Mouse (Mus musculus) adrenal gland, adult 2 months (tissue): ENCODE results near the gene Hao2. TPM values are rescaled to one million over a fixed set of nuclear protein-coding genes. Genes with fewer than 3 reads are reported as not detected.

ENCODE experiments used
- DNase-seq: peaks from one replicate; pipeline ENCODE4 v3.0.0; 2021
- long read RNA-seq: library from polyadenylated mRNA; stranded (forward); transcript quantifications from one replicate; pipeline ENCODE4 v2.0.0, GENCODE M21; 2021
- polyA plus RNA-seq: library from polyadenylated mRNA; depleted of rRNA; stranded (reverse); fragments of >200 nt; gene quantifications from 2 replicates; pipeline ENCODE4 v1.2.3, GENCODE M21; 2012; rRNA removed
- total RNA-seq, 2 experiments: library from RNA; stranded (reverse); gene quantifications; 2 replicates each; pipeline ENCODE4 v1.2.3; 2021

Hao2 gene
- total RNA-seq (100 to 1,000 TPM; 211 to 479 TPM), polyA plus RNA-seq (8.8 and 10.9 TPM in 2 replicates)
- long read RNA-seq, transcript Hao2-201 (9 exons, 2,049 nt) = major isoform, 131 of 933 reads
- long read RNA-seq, partial matches to known transcripts = 748 of 933 reads
- long read RNA-seq, other reads (novel, unspliced or antisense) = 54 of 933 reads

DNA sequence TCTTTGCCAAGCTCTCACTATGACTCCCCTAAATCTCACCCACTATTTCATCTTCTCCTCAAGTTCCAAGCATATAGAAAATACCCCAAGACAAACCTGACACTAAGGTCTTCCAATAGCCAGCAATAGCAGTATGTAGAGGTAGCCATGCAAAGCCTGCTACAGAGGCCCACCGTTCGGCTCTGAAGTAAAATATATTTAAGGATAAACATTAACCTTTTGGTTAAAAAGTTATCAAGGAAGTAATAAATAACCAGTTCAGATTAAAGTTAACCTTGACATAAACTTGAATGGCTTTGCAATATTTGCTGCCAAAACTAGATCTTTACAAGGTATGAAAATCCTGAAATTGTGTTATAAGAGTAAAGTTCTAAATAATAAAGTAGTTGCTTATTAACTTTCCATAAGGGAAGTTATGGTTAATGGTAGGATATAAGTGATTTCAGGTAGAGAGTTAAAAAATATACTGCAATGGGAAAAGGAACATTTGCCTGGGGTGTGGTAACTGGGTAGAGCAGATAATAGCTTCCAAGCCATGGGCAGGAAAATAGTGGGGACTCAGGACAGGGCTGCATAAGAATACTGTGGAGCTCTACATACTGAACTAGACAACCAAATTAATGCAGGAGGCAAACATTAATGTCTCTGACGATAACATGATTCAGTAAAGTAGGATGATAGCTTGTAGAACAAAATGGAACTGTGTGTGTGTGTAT lies at the start of gene Hao2:
Hao2 (minus strand) TSS at position 183 of the 716 bp plus-strand sequence.
- peak; percentile 35 for DNase-seq

DNA sequence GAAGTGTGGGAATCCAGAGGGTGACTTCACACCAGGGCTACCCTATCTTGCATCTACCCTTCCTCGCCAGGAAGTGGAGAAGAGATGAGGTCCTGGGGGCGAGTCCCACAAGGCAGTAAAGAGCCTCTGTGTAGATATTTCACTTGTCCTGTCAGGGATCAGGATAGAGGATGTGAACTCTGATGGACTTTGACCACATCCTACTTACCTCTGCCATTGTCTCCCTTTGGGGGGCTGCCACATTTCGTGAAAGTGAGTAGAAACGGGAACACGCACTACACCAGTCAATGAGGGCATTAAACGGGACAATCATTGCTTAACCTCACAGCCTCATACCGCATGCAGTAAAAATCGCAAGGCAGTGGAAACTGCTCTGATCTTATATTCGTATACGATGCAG lies 48.6 kb upstream of the Hao2 start:
- DNase-seq = no peak

DNA sequence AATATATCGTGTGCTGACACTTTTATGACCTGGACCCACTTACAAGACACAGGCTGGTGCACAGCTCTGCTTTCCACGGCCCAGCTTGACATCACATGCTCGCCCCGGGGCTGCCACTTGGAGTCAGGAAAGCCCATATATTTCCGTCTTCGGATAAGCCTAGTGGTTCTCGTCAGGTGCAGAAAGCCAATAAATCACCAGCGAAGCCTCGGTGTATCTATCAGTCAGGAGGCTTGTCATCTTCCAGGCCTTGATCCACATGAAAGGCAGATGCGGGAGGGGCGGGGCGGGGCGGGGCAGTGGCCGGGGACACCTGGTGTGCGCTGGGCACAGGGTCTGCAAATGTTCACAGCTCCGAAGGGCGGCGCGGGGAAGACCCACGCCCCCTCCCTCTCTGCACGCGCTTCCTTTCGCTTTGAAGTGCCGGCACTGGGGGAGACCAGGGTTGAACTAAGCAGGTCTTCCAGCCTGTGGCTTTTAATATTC lies 48.1 kb upstream of the Hao2 start:
- no peak for DNase-seq

DNA sequence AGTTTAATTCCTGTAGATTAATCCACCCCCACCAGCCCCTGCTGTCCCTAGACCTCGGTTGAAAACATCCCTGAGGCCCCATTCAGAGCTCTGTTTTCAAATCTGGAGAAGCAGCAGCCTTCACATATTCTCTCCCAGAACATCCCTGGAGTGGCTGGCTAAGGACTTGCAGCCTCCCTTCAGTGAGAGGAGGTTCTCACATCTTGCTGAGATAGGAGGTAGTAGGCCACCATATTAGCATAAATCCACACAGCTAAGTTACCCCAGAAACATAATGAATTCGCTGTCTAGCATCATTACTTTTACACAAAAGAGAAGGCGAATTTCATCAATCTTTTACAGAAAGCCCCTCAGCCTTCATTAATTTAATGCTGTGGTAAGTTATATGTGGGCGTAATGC lies 47.2 kb upstream of the Hao2 start:
- DNase-seq = no peak

DNA sequence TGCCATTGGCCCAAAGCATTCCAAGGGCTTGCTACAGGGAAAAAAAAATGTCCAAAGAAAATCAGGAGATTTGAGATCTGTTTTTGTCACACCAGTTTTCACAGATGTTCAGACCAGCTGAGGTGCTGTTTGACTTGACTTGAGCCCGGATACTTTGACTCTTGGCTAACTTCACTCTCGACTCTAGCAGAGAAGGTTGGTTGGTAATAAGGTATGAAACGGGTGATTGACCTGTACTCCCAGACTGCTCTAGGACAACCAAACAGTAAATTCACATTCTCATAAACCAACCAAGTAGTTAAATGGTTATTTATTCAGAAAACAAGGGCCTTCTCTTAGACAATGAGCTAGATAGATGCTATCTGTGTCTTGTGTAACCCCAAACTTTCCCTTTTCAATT lies 43.4 kb upstream of the Hao2 start:
- no peak for DNase-seq

DNA sequence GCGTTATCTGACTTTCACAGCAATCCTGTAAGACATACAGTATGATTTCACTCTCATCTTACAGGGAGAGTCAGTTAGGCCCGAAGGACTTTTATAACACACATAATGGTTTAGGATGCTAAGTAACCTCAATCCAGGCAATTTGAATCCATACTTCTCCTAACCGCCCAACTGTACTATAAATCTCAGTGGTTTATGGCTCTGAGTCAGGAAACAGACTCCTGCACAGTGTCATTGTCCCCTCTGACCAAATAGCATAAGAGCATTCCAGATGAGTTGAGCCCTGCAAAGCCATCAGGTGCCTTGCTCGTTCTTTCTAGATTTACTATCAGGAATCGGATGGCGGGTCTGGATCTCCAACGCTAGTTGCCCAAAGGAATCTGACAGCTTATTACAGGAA lies 41.6 kb upstream of the Hao2 start:
- no peak for DNase-seq

DNA sequence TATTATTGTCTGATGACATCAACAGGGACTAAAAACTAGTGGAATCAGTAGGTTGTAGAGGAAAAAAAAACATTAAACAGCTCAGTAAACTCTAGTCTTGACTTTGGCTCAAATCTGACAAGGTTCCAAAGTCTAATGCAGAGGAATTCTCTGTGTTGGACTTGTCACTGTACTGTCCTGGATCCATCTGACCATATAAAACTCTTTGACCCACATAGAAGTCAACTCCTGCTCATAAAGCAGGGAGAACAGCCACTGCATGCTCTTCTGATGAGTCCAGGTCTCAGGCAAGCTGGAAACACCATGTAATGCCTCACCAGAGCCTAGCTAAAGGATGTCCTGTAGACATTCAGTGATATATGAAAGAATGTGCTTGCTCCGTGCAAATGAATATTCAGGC lies 41.0 kb upstream of the Hao2 start:
- no peak for DNase-seq

DNA sequence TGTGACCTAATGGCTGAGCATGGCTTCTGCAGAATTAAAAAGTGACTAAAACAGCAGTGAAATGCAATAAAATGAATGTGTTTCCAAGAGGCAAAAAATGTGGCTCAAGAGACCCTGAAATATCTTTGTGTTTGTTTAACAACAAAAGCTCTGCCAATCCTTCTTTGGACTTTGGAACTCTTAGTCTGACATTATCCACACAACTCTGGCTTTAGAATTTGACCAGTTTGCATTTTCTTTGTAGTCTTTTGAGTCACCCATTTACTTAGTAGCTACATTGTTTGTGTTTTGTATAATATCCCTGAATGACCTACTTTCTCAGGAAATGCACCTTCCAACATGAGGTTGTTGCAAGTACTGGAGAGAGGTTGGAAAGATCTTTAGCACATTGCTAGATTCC lies 39.4 kb upstream of the Hao2 start:
- no peak for DNase-seq

DNA sequence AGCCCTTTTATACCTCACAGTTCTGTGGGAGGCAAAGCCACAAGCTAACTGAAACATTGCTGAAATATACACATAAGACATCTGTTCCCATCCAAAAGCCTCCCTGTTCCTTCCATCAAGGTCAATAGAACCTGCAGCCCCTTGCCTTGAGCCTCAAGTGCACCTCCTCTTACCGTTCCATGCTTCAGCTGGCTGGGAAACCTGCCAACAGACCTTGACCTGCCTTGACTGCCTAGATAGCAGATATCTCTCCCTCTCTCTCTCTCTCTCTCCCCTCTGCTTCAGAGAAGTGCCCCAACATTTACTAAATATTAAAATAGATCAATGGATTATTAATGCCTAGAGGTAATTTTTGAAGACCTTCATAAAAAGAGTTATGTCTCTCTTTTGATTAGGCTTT lies 38.8 kb upstream of the Hao2 start:
- peak; percentile 49 for DNase-seq

DNA sequence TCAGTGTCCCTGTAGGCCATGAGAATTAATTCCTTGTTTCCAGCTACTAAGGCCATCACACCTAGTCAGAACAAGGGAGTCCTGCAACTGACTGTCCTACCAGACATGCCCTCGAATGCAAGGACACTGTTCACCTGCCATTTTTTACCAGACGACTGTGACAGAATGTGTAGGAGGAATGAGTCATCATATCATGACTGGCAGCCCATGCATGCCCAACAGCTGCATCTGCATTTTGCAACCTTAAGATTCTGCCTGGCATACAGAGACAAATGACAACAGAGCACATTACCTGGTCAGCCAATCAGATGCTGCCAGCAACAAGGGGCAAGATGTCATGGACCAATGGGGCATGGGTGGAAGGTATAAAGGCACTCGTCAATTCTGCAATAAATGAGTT lies 27.4 kb upstream of the Hao2 start:
- DNase-seq = no peak

DNA sequence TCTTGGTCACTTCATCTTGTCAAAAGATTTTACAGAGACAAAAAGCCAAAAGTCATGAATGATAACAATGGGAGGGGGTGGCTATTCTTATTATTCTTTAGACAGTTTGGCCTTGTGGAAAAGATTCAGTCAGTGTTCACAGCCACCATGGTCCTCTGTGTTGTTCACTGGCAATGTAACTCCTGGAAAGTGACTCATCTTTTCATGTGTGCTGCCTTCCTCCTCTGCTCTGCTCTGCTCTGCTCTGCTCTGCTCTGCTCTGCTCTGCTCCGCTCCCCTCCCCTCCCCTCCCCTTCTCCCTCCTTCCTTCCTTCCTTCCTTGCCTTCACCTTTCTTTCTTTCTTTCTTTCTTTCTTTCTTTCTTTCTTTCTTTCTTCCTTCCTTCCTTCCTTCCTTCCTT lies 24.2 kb upstream of the Hao2 start:
- DNase-seq = no peak

DNA sequence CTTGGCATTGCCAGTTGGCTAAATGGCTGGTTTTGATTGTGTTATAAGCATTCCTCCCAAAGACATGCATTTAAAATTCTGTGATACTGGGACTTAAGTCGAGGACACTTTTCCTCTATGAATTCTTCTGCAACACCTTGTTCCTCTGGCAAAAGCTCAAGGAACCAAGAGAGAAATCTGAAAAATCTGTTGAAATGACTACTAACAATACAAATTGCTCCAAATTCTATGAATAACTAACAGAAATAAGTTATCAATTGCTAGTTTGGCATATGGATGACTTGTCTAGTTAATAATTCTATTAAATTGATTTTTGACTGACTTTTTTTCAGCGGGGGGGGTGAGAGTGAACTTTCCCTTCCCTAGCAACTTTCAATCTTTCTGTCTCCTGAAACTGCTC lies 23.8 kb upstream of the Hao2 start:
- no peak for DNase-seq

DNA sequence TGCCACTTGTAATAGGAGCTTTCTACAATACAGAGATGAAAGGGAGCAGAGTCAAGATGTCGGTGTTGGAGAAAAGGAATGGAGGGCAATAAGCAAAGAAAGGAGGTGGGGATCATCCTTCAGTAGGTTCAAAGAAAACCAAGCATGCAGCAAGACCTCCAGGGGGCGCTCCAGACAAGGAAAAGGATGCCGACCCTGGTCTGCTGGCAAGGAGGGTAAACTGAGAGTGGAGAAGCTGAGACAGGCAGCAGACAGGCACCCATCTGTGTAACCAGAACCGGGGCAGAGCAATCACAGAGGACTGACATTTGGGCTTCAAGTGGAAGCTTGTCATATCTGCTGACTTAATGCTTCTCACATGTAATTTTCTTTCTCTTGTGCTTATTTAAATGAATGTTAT lies 22.6 kb upstream of the Hao2 start:
- DNase-seq = peak; percentile 74

DNA sequence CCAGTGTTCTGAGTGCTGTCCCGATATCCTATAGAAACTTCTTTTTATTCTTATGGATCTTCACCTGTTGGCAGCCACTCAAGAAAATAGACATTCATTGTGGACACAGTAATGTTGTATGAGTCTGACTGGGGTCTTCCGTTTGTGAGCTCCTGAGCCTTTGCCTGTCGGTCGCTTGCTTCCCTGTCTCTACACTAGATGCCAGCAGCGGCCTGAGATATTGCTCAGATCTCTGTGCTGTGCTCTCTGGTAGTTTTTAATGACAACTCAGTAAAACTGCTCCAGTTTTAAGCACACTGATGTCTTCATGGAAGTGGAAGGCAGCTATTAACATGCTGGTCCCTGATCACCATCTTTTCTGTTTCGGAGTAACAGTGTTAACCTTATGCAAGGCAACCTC lies 20.6 kb upstream of the Hao2 start:
- no peak for DNase-seq

DNA sequence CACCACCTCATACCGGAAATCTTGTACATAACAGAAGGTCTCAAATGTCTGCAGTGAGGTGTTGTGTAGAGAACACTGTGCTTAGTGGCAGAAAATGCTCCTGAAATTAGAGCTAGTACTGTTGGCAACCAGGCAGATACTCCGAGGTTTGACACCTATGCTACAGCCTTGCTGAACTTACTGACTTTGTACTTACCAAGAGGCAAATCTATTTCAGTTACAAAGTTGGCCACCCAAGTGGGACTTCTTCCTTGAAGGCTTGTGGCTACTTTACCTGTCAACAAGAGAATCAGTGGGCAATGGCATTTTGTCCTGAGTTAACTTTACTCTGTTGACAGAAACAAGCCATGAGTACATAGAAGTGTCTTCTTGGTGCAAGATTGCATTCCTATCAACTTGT lies 4.6 kb upstream of the Hao2 start:
- no peak for DNase-seq

DNA sequence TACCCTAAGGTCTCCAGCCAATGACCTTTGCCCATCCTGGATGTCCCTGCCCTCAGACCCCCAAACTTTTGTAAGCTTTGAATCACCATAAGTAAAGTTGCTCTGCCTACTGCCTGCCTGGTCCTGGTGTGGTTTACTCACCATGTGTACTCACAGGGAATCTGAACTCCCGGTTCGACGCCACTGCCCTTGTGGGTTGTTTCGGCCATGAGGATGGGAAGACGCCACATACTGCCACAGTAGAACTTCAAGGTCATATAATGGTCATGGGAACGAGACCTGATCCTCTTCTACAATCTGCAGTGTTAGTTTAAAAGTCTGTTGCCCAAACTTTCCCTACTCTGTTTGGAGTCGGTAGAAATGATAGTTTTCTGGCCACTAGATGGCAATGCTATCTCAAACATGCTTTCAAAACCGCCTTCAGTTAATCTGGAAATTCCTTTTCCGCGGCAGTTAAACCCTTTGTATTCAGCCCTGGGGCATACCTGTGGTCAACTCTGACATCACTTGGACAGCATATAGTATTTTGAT lies 2.1 kb upstream of the Hao2 start:
- peak; percentile 59 for DNase-seq

DNA sequence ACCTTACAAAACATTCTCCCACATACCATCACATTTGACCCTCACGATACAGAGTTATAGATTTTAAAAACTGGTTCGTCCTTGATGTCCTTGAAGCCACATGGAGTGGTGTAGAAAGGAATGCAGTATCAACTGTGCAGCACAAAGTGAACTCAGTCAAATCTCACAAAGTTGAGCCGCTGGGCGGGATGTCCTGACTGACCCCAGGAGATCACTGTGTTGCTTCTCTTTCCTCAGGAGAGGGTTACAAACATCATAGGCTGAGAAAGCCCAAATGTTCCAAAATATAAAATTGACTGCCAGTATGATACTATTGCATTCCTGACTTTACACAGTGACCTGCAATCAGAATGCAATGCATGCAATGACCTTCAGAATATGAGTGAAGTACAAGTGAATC lies 2.6 kb downstream of the Hao2 start:
- no peak for DNase-seq

DNA sequence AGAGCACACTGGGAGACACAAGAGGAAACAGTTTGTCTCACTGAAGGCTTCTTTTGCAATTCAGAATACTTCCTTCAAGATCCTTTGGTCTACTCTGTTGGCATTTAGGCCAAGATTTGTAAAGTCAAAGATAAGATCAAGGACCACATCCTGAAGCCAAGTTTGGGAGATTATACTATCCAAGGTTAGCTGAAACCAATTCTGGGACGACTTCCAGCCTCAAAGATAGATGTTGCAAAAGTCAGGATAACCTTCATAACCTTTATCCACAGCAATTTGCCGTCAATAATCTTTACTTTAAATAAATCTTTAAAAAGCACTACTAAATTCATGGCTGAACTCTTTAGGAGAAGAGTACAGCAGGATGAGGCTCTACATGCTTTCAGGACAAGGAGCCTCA lies 4.8 kb downstream of the Hao2 start:
- peak; percentile 83 for DNase-seq

DNA sequence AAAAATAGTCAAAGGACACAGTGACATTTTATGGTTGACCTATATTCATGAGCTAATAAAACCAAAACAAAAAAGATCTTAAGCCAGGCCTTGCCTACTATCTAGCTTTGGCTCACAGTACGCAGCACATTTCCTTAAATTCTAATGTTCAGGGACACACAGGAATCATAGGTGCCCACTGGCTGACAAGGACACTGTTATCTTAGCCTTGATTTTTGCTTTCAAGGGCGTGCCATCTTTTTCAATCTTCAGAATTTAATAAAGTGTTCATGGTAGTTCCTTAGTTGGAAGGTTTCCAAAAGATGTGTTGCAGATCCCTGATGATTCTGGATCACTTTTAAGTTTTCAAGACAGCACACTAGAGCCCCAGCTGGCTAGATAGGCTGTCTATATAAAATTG lies 12.2 kb downstream of the Hao2 start:
- DNase-seq = peak; percentile 64

DNA sequence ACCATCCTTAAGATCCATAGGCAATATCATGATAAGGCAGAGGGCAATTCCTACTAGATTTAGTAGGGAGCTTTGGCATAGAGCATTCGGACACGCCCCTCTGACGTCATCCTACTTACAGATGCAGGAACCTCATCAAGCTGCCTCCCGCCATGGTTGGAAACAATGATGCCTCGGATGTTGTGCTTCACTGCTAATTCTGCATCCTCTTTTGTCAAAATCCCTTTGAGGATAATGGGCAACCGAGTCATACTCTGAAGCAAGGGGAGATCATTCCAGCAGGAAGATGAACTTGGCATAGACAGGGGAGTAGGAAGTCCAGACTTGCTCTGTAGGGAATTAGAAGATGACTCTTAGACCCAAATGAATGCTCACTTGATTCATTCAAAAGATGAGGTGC lies 12.8 kb downstream of the Hao2 start:
- DNase-seq = peak; percentile 50

DNA sequence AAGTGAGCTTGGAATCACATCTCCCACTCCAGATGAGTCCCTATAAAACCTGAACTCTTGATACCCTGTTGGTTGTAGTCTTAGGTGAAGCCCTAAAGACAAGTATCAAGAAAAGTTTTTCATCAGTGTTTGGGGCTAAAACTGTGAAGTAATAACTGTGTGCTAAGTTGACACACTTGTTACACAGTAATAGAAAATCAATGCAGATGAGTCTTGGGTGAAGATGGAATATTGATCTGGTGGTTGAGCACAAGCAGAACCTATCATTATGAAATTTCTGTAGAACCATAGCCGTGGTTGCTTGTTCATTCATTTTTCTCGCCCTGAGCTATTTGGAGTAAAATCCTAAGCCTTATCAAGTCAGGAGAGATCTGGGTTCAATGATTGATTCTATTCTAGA lies 24.8 kb downstream of the Hao2 start:
- no peak for DNase-seq

DNA sequence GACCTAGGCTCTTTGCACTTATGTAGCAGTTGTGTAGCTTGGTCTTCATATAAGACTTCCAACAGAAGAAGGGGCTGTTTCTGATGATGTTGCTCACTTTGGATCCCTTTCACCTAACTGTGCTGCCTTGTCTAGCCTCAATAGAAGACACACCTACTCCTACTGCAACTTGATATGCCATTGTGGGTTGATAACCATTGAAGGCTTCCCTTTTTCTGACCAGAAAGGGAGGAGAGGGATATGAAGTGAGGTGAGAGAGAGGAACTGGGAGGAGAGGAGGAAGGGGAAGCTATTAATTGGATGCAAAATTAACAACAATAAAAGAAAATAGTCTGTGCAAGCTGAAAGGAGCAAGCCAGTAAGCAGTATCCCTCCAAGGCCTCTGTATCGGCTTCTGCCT lies 30.2 kb downstream of the Hao2 start:
- no peak for DNase-seq

DNA sequence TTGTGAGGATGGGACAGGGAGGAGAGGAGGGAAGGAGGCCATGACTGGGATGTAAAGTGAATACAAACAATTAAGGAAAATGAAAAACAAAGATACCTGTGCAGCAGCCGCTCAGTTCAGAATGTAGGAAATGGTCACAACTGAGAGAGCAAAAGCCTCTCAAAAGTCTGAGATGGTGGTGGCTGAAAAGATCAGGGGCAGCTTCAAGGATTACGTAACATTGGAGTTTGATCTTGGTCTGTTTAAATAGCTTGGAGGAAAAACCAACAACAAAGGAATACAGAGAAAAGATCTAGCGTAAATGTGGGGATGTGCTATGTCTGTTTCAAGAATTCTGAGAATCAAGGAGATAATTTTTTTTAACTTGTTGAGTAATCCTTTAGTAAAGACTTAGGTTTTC lies 33.5 kb downstream of the Hao2 start, which contains the start of gene Hsd3b1:
Hsd3b1 (minus strand) TSS at position 219 of the 400 bp plus-strand sequence.
- no peak for DNase-seq

DNA sequence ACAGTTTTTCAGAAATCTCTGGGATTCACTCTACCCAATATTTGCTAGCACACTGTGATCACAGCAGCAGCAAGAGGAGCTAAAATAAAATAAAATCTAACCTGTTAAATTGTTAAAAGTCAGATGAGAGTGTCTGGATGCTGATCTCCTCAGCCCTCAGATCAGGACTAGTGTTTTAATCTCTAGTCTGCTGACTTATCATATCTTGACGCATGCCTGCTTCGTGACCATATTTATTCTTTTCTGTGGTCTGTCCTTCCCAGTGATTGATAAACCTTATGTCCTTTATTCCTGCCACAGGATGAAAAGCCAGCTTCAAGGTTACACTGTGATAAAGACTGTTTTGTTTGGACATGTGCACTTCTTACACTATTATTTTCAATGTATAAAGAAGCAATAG lies 35.0 kb downstream of the Hao2 start:
- peak; percentile 78 for DNase-seq
